Mouse (Mus musculus): ENCODE measurements around the gene Anxa1.
A peak's percentile ranks its signal among the peaks of the same experiment; 100 is the strongest.

Anxa1 gene

GRCm38 (mm10) chr19:20370175-20370574, 20.6 kb downstream of the Anxa1 start:
- no peak for DNase-seq

DNA sequence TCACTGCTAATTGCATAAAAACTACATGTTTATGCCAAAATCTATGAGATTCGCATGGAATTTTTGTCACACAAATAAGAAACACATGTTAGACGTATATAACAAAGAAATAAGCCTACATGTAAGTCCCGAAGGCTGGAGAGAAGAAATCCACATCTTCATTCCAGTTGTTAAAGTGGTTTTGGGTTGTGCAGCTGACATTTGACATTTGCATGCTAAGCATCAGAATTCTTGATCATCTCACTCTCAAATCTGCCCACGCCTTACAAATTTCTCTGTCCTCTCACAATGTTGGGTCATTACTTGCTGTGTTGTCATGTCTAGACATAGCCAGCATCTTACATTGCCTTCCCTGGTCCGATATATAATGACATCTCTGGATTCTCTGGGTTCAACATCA, 24.2 kb downstream of the Anxa1 start:
- no peak for DNase-seq

DNA sequence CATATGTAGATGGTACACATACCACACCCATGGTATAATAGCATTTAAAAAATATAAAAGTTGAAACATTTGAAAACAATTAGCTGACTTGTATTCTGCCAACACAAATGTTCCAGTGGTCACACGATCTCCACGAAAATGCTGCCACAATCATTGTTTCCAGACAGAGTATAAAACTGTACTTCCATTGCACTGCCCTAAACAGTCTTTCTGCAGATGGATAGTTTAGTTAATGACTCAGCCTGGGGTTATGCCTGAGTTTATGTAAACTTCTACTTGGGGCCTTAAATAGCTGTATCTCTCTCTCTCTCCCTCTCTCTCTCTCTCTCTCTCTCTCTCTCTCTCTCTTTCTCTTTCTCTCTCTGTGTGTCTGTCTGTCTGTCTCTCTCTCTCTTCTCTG, 24.7 kb downstream of the Anxa1 start:
- no peak for DNase-seq

DNA sequence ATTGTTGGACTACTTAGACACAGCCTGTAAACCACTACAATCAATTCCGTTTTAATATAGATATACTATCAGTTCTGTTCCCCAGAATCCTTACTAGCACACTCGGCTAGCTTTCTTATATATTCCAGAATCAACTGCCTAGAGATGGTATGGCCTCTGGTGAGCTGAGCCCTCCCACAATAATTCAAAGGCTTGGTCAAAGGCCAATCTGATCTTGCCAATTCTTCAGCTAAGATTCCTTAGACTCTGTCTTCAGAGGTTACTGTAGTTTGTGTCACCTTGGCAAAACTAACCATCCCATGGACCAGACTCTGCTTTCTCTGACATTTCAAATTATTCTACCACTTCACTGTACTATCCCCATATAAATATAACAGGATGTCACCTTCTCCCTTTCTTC, 25.4 kb downstream of the Anxa1 start:
- no peak for DNase-seq

DNA sequence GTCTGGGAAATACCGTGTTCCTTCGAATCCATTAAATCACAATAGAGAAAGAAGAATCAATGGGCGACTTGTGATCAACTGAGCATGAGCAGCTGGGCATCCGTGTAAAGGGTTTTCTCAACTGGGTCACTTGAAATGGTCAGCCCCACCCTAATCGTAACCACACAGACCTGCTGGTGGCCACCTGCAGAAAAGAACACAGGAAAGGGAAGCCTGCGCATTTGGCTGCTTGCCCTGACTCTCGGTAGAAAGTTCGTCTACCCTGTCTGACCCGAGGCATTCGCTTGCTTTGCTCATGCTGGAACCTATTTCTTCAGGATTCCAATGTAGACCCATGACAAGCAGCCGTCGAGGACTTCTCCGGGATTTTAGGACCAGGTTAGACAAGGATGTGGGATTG, 25.8 kb downstream of the Anxa1 start:
- DNase-seq, result no peak

- DNase-seq, result peak in 1 of 2 experiments; percentile 16
These were observed 27.5 kb downstream of the Anxa1 start for GRCm38 (mm10) chr19:20363221-20363620.

GRCm38 (mm10) chr19:20361917-20362577, 28.7 kb downstream of the Anxa1 start:
- no peak for DNase-seq

DNA sequence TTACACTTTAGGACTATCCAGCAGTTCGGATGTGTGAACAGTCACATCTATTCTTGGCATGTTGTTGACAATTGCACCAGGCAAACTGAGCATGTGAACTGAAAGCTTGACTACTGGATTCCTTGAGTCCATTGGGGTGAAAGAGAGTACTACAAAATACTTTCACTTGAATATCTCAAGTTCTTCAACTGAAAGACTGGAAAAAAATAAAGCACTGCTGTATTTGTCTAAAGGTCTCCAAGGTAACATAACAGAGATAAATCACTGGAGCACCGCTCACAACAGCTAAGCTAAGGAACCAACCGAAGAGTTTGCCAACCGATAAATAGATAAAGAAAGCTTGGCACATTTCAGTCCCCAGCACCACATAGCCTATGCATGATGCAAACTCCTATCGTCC, 32.1 kb downstream of the Anxa1 start:
- DNase-seq, result no peak

GRCm38 (mm10) chr19:20345317-20345917, 45.3 kb downstream of the Anxa1 start:
- DNase-seq, result peak; percentile 57 to 78

DNA sequence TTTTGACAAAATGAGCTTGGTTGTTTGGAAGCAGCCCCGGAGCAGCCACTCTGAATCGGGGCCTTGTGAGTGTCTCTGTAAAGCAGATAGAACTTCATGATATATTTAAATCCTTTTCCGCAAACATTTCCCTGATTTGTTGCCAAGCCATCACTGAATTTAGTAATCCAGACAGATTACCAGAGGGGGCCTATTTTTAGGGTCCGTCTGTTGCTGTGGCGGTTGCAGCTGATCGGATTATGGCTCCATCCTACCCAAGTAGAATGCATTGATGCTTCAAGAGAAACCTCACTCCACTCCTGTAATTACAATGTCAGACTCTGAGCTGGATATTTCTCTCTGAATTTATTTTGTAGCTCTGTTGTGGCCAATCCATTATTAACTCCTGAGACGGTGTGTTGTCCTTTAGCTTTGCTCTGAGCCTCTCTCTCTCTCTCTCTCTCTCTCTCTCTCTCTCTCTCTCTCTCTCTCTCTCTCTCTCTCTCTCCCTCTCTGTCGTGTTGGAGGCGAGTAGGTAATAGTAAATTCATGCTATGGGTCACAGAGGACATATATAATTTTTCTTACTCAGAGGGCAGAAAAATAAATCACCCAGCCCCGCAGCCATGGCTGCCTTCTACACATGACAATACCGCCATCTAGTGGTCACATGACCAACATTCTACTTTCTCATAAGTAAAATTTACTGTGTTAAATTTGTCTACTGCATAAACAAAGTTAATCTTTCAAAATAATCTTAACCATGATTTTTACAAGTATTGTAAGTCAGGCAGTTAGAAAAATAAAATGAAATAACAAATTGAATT, 46.0 kb downstream of the Anxa1 start:
- peak in 1 of 2 experiments; percentile 35 for DNase-seq

DNA sequence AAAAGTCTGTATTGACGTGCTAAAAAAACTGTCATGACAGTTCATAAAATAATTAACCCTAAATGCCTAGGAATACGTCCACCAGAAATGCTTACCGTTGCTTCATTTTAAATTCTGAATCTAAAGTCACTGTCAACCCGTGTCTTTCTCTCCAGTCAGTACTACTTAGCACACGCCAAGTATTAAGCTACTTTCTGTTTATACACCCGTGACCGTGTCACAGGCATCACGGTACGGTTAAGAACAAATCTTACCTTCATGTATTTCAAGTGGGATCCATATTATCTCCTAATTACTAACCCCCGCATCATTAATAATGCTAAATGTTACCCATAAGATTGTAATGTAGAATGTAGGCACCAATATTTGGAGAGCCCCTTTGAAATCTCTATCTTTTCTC, 46.7 kb downstream of the Anxa1 start:
- no peak for DNase-seq

Data from lung, postnatal 4 days (tissue).